Mouse (Mus musculus) ES-E14 (cell line): ENCODE measurements around the gene D630036H23Rik. TPM values are rescaled to one million over a fixed set of nuclear protein-coding genes. Genes with fewer than 3 reads are reported as not detected.
"Not testable (repeated sequence)": the region's sequence is repeated elsewhere in the genome, so short reads cannot be mapped to it uniquely, and the experiment has no call there.

Experiments
- DNase-seq: peaks from one replicate; pipeline ENCODE4 v3.0.0-alpha.2; 2013; ENCODE audit warnings: low read depth, low spot score
- H3K27ac ChIP-seq: 2 replicates; pipeline ENCODE4 v1.5.1; 2012; ENCODE audit warnings: low read depth, mild to moderate bottlenecking, low read length, moderate library complexity, mixed read lengths; ENCODE audit not compliant: poor library complexity, insufficient read depth, severe bottlenecking
- H3K36me3 ChIP-seq: 2 replicates; pipeline ENCODE4 v1.6.1; 2012; ENCODE audit warnings: mild to moderate bottlenecking, low read length, moderate library complexity, mixed read lengths; ENCODE audit not compliant: control insufficient read depth, poor library complexity, insufficient read depth, severe bottlenecking
- H3K4me1 ChIP-seq, 2 experiments: fragments of 150-350 bp in 1 of 2; sonication (generic) in 1 of 2; 2 replicates each; pipeline ENCODE4 v1.6.1; 2012; ENCODE audit warnings: low read length in 2 of 2, mild to moderate bottlenecking in 1 of 2, mixed read lengths in 1 of 2; ENCODE audit not compliant: control insufficient read depth in 2 of 2, insufficient read depth in 2 of 2, poor library complexity in 1 of 2
- H3K4me3 ChIP-seq, 2 experiments: fragments of 150-350 bp in 1 of 2; sonication (generic) in 1 of 2; 2 replicates each; pipeline ENCODE4 v1.5.1; 2012; ENCODE audit warnings: low read length in 2 of 2, low read depth in 1 of 2, mild to moderate bottlenecking in 1 of 2, mixed read lengths in 1 of 2; ENCODE audit not compliant: insufficient read depth in 1 of 2, poor library complexity in 1 of 2, severe bottlenecking in 1 of 2
- H3K9ac ChIP-seq: 2 replicates; pipeline ENCODE4 v1.6.1; 2012; ENCODE audit warnings: low read depth, mild to moderate bottlenecking, low read length, mixed read lengths; ENCODE audit not compliant: poor library complexity, insufficient read depth, severe bottlenecking
- H3K9me3 ChIP-seq: fragments of 150-350 bp; sonication (generic); 2 replicates; pipeline ENCODE4 v1.6.1; 2012; ENCODE audit warnings: low read depth, mild to moderate bottlenecking, low read length; ENCODE audit not compliant: control insufficient read depth, insufficient read depth
- CHD2 ChIP-seq: IDR thresholded peaks from 2 replicates; pipeline ENCODE4 v1.6.1; 2014; ENCODE audit warnings: mild to moderate bottlenecking, low read depth, low read length, inconsistent platforms
- HCFC1 ChIP-seq: IDR thresholded peaks from 2 replicates; pipeline ENCODE4 v1.6.1; 2012; ENCODE audit warnings: low read length, inconsistent platforms, borderline replicate concordance; ENCODE audit not compliant: insufficient read depth
- MAFK ChIP-seq: IDR thresholded peaks from 2 replicates; pipeline ENCODE4 v1.6.1; 2014; ENCODE audit warnings: mild to moderate bottlenecking, low read depth, low read length, inconsistent platforms; ENCODE audit not compliant: insufficient read depth
- ZC3H11A ChIP-seq: IDR thresholded peaks from 2 replicates; pipeline ENCODE4 v1.6.1; 2012; ENCODE audit warnings: low read depth, mild to moderate bottlenecking, inconsistent platforms, low read length, borderline replicate concordance
- ZNF384 ChIP-seq: IDR thresholded peaks from 2 replicates; pipeline ENCODE4 v1.6.1; 2012; ENCODE audit warnings: low read depth, low read length, inconsistent platforms
- in situ Hi-C, 2 experiments: fragments of 600-800 bp; cut with MboI; formaldehyde crosslinking; loops; one replicate each; pipeline ENCODE4 v1.15.1; 2025; ENCODE audit warnings: low sequenced_read_pairs in 2 of 2, inconsistent platforms in 1 of 2; ENCODE audit not compliant: unreplicated experiment in 2 of 2
- total RNA-seq: library from RNA; depleted of rRNA; stranded (reverse); fragments of 300-350 nt; gene quantifications from 2 replicates; pipeline ENCODE4 v1.2.3, GENCODE M21; 2012

The D630036H23Rik gene
- total RNA-seq, 1 experiment = 0.45 TPM

GRCm38 (mm10) chr12:36395115-36395514, 13.1 kb upstream of the D630036H23Rik start:
- TF ChIP-seq HCFC1 = no peak
- TF ChIP-seq MAFK = no peak
- no peak for TF ChIP-seq ZNF384
- TF ChIP-seq CHD2 = no peak
- no peak for TF ChIP-seq ZC3H11A
- no peak overlapping the region for H3K9ac ChIP-seq
- no peaks in the 10 kb centered on the region for H3K4me1 ChIP-seq
- no peak overlapping the region for H3K27ac ChIP-seq
- no peaks in the 10 kb centered on the region for H3K36me3 ChIP-seq
- no peak overlapping the region for H3K4me3 ChIP-seq
- no peaks in the 10 kb centered on the region for H3K9me3 ChIP-seq
- DNase-seq = no peak
- in situ Hi-C loops = no loop called here

- Histone ChIP-seq H3K4me1 (no peaks in the 10 kb centered on the region), H3K27ac (no peak overlapping the region), H3K9me3 (no peaks in the 10 kb centered on the region), H3K36me3 (no peaks in the 10 kb centered on the region), H3K4me3 (no peak overlapping the region), H3K9ac (no peak overlapping the region)
- in situ Hi-C loops = no loop called here
- no peak for DNase-seq
- TF ChIP-seq ZNF384 (no peak), MAFK (peak; percentile 70; the same call in 1 of the 2 replicates)
Measured at GRCm38 (mm10) chr12:36386991-36387390, 5.0 kb upstream of the D630036H23Rik start.

- no peak for TF ChIP-seq HCFC1
- no peak for TF ChIP-seq MAFK
- TF ChIP-seq ZC3H11A = no peak
- TF ChIP-seq CHD2 = no peak
- no peak for TF ChIP-seq ZNF384
- Histone ChIP-seq H3K4me1 (no peaks in the 10 kb centered on the region), H3K27ac (no peak overlapping the region), H3K9ac (no peak overlapping the region), H3K4me3 (no peak overlapping the region), H3K36me3 (no peaks in the 10 kb centered on the region), H3K9me3 (no peaks in the 10 kb centered on the region)
- DNase-seq = no peak
- in situ Hi-C loops = no loop called here
Measured at GRCm38 (mm10) chr12:36385386-36385785, 3.4 kb upstream of the D630036H23Rik start.

- H3K9ac ChIP-seq = no peak overlapping the region
- in situ Hi-C loops = no loop called here
- no peak for TF ChIP-seq MAFK
- DNase-seq = no peak
- H3K36me3 ChIP-seq = no peaks in the 10 kb centered on the region
- no peaks in the 10 kb centered on the region for H3K4me1 ChIP-seq
- no peak overlapping the region for H3K27ac ChIP-seq
- H3K4me3 ChIP-seq = no peak overlapping the region
- H3K9me3 ChIP-seq = no peaks in the 10 kb centered on the region
Measured at GRCm38 (mm10) chr12:36380806-36381205, 1.2 kb downstream of the D630036H23Rik start.

GRCm38 (mm10) chr12:36380254-36380653, 1.7 kb downstream of the D630036H23Rik start:
- H3K9ac ChIP-seq = no peak overlapping the region
- no peak overlapping the region for H3K4me3 ChIP-seq
- no peaks in the 10 kb centered on the region for H3K9me3 ChIP-seq
- TF ChIP-seq CHD2 (no peak), ZNF384 (no peak), ZC3H11A (no peak), MAFK (no peak), HCFC1 (no peak)
- in situ Hi-C loops = no loop called here
- no peak for DNase-seq
- H3K4me1 ChIP-seq = no peaks in the 10 kb centered on the region
- H3K36me3 ChIP-seq = no peaks in the 10 kb centered on the region
- H3K27ac ChIP-seq = no peak overlapping the region

- H3K4me3 ChIP-seq, H3K9ac ChIP-seq, in situ Hi-C loops, H3K36me3 ChIP-seq, H3K9me3 ChIP-seq, H3K4me1 ChIP-seq, DNase-seq, H3K27ac ChIP-seq: not testable (repeated sequence)
Measured at GRCm38 (mm10) chr12:36376391-36376790, 5.6 kb downstream of the D630036H23Rik start.
